Mouse (Mus musculus) liver, embryonic 15.5 days (tissue): ENCODE measurements around the gene Cfap70. TPM values are rescaled to one million over a fixed set of nuclear protein-coding genes. Genes with fewer than 3 reads are reported as not detected.

Experiments
- ATAC-seq: fragments of 200-750 bp; cut with Nextera tagmentation; 2 replicates; pipeline ENCODE4 v1.8.0; 2017; ENCODE audit warnings: moderate number of reproducible peaks, mild to moderate bottlenecking, moderate library complexity; ENCODE audit not compliant: insufficient read depth
- H3K27ac ChIP-seq: fragments of 300-500 bp; sonication (generic); replicated peaks from 2 replicates; pipeline ENCODE4 v1.5.1; 2015; ENCODE audit warnings: mild to moderate bottlenecking, inconsistent platforms
- H3K27me3 ChIP-seq: fragments of 300-500 bp; sonication (generic); 2 replicates; pipeline ENCODE4 v1.6.1; 2015; ENCODE audit warnings: mild to moderate bottlenecking, inconsistent platforms
- H3K36me3 ChIP-seq: fragments of 300-500 bp; sonication (generic); replicated peaks from 2 replicates; pipeline ENCODE4 v1.6.1; 2015; ENCODE audit warnings: moderate library complexity, mild to moderate bottlenecking, inconsistent platforms
- H3K4me1 ChIP-seq: fragments of 300-500 bp; sonication (generic); replicated peaks from 2 replicates; pipeline ENCODE4 v1.6.1; 2015; ENCODE audit warnings: inconsistent platforms
- H3K4me2 ChIP-seq: fragments of 300-500 bp; sonication (generic); 2 replicates; pipeline ENCODE4 v1.6.1; 2015; ENCODE audit warnings: moderate library complexity, mild to moderate bottlenecking, inconsistent platforms
- H3K4me3 ChIP-seq: fragments of 300-500 bp; sonication (generic); replicated peaks from 2 replicates; pipeline ENCODE4 v1.5.1; 2015; ENCODE audit warnings: mild to moderate bottlenecking, inconsistent platforms
- H3K9ac ChIP-seq: fragments of 300-500 bp; sonication (generic); 2 replicates; pipeline ENCODE4 v1.6.1; 2015; ENCODE audit warnings: moderate library complexity, mild to moderate bottlenecking, inconsistent platforms
- H3K9me3 ChIP-seq: fragments of 300-500 bp; sonication (generic); replicated peaks from 2 replicates; pipeline ENCODE4 v1.6.1; 2016; ENCODE audit warnings: inconsistent platforms
- WGBS: fragments of 180-500 bp; shearing (Covaris S2); methylation state at CpG from one replicate; pipeline ENCODE4 v1.1.7; 2015; ENCODE audit warnings: mixed read lengths; ENCODE audit not compliant: insufficient replicate concordance; 5-methylcytosine and 5-hydroxymethylcytosine counted together
- polyA plus RNA-seq: library from polyadenylated mRNA; unstranded; fragments of >200 nt; fragmentation: Nextera tagmentation; extraction: Ambion mirVana; gene quantifications from 2 replicates; pipeline ENCODE4 v1.2.1, GENCODE M21; 2015

Cfap70 gene
- polyA plus RNA-seq, 1 experiment from 2014 or later = not detected

GRCm38 (mm10) chr14:20477261-20478025, 25.4 kb upstream of the Cfap70 start:
- ATAC-seq = no peak
- H3K36me3 ChIP-seq = peaks cover 19% of the 10 kb centered on the region
- H3K4me3 ChIP-seq = peak overlapping the region; percentile 26; the same call in 1 of the 2 replicates
- H3K27me3 ChIP-seq = no peaks in the 10 kb centered on the region
- WGBS = 62% methylated on average over 4 of the region's 4 CpGs
- peak overlapping the region; percentile 70 for H3K27ac ChIP-seq
- no peaks in the 10 kb centered on the region for H3K9me3 ChIP-seq
- peak overlapping the region; percentile 51 for H3K4me2 ChIP-seq
- H3K4me1 ChIP-seq = peaks cover 40% of the 10 kb centered on the region
- no peak overlapping the region; the same call in none of the 2 replicates for H3K9ac ChIP-seq

- ATAC-seq = no peak
- WGBS = 85% methylated on average over 14 of the region's 14 CpGs
- H3K4me1 ChIP-seq = no peaks in the 10 kb centered on the region
- peaks cover 95% of the 10 kb centered on the region for H3K36me3 ChIP-seq
- H3K9ac ChIP-seq = no peak overlapping the region
- no peaks in the 10 kb centered on the region for H3K9me3 ChIP-seq
- H3K27ac ChIP-seq = no peak overlapping the region
- no peak overlapping the region for H3K4me3 ChIP-seq
- no peaks in the 10 kb centered on the region for H3K27me3 ChIP-seq
- no peak overlapping the region for H3K4me2 ChIP-seq
These were observed 8.2 kb upstream of the Cfap70 start for GRCm38 (mm10) chr14:20460216-20460615.

- H3K4me3 ChIP-seq = no peak overlapping the region
- WGBS = 84% methylated on average over 9 of the region's 9 CpGs
- no peak overlapping the region for H3K9ac ChIP-seq
- no peak overlapping the region for H3K4me2 ChIP-seq
- H3K9me3 ChIP-seq = no peaks in the 10 kb centered on the region
- no peaks in the 10 kb centered on the region for H3K27me3 ChIP-seq
- peaks cover 79% of the 10 kb centered on the region for H3K36me3 ChIP-seq
- no peaks in the 10 kb centered on the region for H3K4me1 ChIP-seq
- H3K27ac ChIP-seq = no peak overlapping the region
- no peak for ATAC-seq
These were observed 6.4 kb upstream of the Cfap70 start for GRCm38 (mm10) chr14:20458378-20458777.

GRCm38 (mm10) chr14:20452929-20453328, 903 bp upstream of the Cfap70 start:
- H3K4me3 ChIP-seq = no peak overlapping the region
- H3K27ac ChIP-seq = no peak overlapping the region
- H3K36me3 ChIP-seq = peaks cover 25% of the 10 kb centered on the region
- no peaks in the 10 kb centered on the region for H3K9me3 ChIP-seq
- WGBS = 72% methylated on average over 5 of the region's 5 CpGs
- H3K4me1 ChIP-seq = peaks cover 17% of the 10 kb centered on the region
- H3K9ac ChIP-seq = no peak overlapping the region
- H3K4me2 ChIP-seq = no peak overlapping the region
- no peak for ATAC-seq
- no peaks in the 10 kb centered on the region; the same call in 1 of the 2 replicates for H3K27me3 ChIP-seq

GRCm38 (mm10) chr14:20451302-20451701, 724 bp downstream of the Cfap70 start:
- H3K4me1 ChIP-seq = peaks cover 17% of the 10 kb centered on the region
- no peaks in the 10 kb centered on the region; the same call in 1 of the 2 replicates for H3K27me3 ChIP-seq
- 21% methylated on average over 2 of the region's 2 CpGs for WGBS
- H3K4me2 ChIP-seq = peak overlapping the region; percentile 78
- peak overlapping the region; percentile 19; the same call in 1 of the 2 replicates for H3K27ac ChIP-seq
- no peaks in the 10 kb centered on the region for H3K9me3 ChIP-seq
- peak; percentile 51; the same call in 1 of the 2 replicates for ATAC-seq
- H3K36me3 ChIP-seq = peaks cover 11% of the 10 kb centered on the region
- peak overlapping the region; percentile 53 for H3K4me3 ChIP-seq
- 0 out of 2 replicates have a peak overlapping the region, but pooled peaks have one; percentile 8 for H3K9ac ChIP-seq

GRCm38 (mm10) chr14:20447209-20447608, 4.8 kb downstream of the Cfap70 start:
- no peak overlapping the region for H3K9ac ChIP-seq
- H3K36me3 ChIP-seq = no peaks in the 10 kb centered on the region
- no peaks in the 10 kb centered on the region for H3K9me3 ChIP-seq
- H3K27ac ChIP-seq = no peak overlapping the region
- H3K4me3 ChIP-seq = no peak overlapping the region
- ATAC-seq = no peak
- H3K27me3 ChIP-seq = no peaks in the 10 kb centered on the region; the same call in 1 of the 2 replicates
- no peak overlapping the region for H3K4me2 ChIP-seq
- 59% methylated on average over 12 of the region's 12 CpGs for WGBS
- peaks cover 10% of the 10 kb centered on the region for H3K4me1 ChIP-seq

- Histone ChIP-seq H3K27me3 (no peaks in the 10 kb centered on the region), H3K9ac (no peak overlapping the region), H3K4me2 (no peak overlapping the region), H3K36me3 (no peaks in the 10 kb centered on the region), H3K4me3 (no peak overlapping the region), H3K9me3 (no peaks in the 10 kb centered on the region), H3K4me1 (no peaks in the 10 kb centered on the region), H3K27ac (no peak overlapping the region)
- 70% methylated on average over 17 of the region's 17 CpGs for WGBS
- no peak for ATAC-seq
These were observed 9.8 kb downstream of the Cfap70 start for GRCm38 (mm10) chr14:20442252-20442651.

GRCm38 (mm10) chr14:20436976-20437375, 15.1 kb downstream of the Cfap70 start:
- no peak overlapping the region for H3K9ac ChIP-seq
- ATAC-seq = no peak
- 37% methylated on average over 6 of the region's 6 CpGs for WGBS

GRCm38 (mm10) chr14:20432420-20432819, 19.6 kb downstream of the Cfap70 start:
- 73% methylated on average over 4 of the region's 4 CpGs for WGBS
- Histone ChIP-seq H3K4me3 (no peak overlapping the region), H3K9ac (no peak overlapping the region), H3K4me1 (no peaks in the 10 kb centered on the region), H3K4me2 (no peak overlapping the region), H3K9me3 (no peaks in the 10 kb centered on the region), H3K36me3 (no peaks in the 10 kb centered on the region), H3K27me3 (no peaks in the 10 kb centered on the region), H3K27ac (no peak overlapping the region)
- no peak for ATAC-seq

More at GRCm38 (mm10) chr14:20436976-20437375, 15.1 kb downstream of the Cfap70 start:
- no peaks in the 10 kb centered on the region for H3K9me3 ChIP-seq
- no peak overlapping the region for H3K4me2 ChIP-seq
- H3K27ac ChIP-seq = no peak overlapping the region
- no peak overlapping the region for H3K4me3 ChIP-seq
- no peaks in the 10 kb centered on the region for H3K4me1 ChIP-seq
- H3K36me3 ChIP-seq = no peaks in the 10 kb centered on the region
- no peaks in the 10 kb centered on the region for H3K27me3 ChIP-seq

GRCm38 (mm10) chr14:20431726-20432125, 20.3 kb downstream of the Cfap70 start:
- Histone ChIP-seq H3K4me1 (no peaks in the 10 kb centered on the region), H3K9me3 (no peaks in the 10 kb centered on the region), H3K36me3 (no peaks in the 10 kb centered on the region), H3K4me3 (no peak overlapping the region), H3K4me2 (no peak overlapping the region), H3K27me3 (no peaks in the 10 kb centered on the region), H3K9ac (no peak overlapping the region), H3K27ac (no peak overlapping the region)
- 67% methylated on average over 6 of the region's 6 CpGs for WGBS
- ATAC-seq = no peak

GRCm38 (mm10) chr14:20429833-20430232, 22.2 kb downstream of the Cfap70 start:
- ATAC-seq = no peak

More at GRCm38 (mm10) chr14:20429833-20430232, 22.2 kb downstream of the Cfap70 start:
- H3K9me3 ChIP-seq = no peaks in the 10 kb centered on the region
- no peaks in the 10 kb centered on the region for H3K36me3 ChIP-seq
- H3K4me1 ChIP-seq = no peaks in the 10 kb centered on the region
- 47% methylated on average over 1 of the region's 1 CpGs for WGBS
- no peak overlapping the region for H3K27ac ChIP-seq
- H3K4me2 ChIP-seq = no peak overlapping the region
- no peaks in the 10 kb centered on the region for H3K27me3 ChIP-seq
- no peak overlapping the region for H3K9ac ChIP-seq
- no peak overlapping the region for H3K4me3 ChIP-seq
